Mouse (Mus musculus): ENCODE data around the gene Gm8267.
"Not testable (repeated sequence)": the region's sequence is repeated elsewhere in the genome, so short reads cannot be mapped to it uniquely, and the experiment has no call there.

Gene Gm8267

DNA sequence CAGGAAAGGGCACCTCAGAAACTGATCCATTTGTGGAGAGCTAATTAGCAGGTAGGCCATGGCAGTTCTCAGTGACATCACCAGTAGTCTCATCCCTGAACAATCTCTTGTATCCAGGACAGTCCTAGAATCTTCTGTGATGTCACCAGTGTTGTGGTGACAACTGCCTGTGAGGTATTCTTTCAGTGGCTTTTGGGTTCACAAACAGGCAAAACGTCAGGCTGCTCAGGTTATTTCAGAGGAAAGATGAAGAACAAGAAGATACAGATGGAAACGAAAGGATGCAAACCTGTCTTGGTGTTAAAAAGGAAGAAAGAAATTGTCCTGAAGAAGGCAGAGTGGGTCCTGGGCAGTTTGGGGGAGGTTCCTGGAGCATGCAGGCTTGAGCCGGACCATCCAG, at the start of gene Gm8267:
Gm8267 (minus strand) TSS at position 101 of the 400 bp plus-strand sequence.
- DNase-seq, result no peak

DNA sequence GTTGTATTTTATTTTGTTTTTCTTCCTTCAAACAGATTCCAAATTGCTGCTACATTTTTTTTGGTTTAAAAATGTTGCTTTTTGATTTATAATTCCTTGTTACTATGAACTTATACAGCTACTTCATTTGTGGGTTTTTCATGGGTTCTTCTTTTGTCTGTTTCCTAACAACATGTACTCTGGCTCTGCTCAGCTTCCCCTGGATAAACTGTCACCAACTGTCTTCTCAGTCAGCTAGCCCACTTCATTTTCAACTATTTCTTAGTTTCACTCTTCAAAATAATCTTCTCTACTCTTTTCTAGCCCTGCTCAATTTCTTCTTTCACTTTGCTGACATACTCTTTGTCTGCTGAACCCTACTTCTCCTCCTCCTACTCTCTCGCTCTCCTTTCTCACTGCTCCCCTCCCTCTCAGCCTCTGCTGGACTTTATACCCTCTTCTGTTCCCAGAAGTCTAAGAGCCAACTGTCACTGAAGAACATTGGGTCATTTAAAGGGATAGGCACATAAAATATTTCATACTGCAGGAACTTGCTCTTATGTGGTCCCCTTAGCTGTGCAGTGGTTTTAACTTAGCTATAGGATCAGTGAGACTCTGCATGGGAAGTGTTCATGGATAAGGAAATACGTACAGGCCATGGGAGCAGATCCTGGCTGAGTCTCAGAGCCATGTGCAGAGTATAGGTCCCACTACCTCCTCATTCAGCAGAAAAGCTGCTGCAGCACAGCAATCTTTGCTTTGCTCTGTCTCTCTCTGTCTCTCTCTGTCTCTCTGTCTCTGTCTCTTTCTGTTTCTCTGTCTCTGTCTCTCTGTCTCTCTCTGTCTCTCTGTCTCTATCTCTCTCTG, 39.6 kb upstream of the Gm8267 start:
- not testable (repeated sequence) for DNase-seq

DNA sequence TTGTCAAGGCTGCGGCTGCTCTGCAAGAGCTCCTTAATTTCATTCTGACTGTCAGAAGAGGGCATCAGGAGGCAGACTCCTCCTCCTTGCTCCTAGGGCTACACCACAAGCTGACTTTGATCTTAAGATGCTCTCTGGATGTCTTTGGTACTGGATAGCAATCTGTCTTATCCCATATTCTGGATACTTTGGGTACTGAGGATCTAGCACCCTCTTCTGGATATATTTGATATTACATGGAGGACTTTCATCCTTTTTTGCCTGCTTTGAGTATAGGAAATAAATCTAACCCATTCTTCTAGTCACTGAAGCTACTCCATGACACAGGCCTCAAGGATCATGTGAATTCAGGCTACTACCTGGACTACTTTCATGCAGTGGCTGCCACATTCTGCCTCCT, 7.4 kb downstream of the Gm8267 start:
- DNase-seq, result peak in 1 of 2 experiments; percentile 0

DNA sequence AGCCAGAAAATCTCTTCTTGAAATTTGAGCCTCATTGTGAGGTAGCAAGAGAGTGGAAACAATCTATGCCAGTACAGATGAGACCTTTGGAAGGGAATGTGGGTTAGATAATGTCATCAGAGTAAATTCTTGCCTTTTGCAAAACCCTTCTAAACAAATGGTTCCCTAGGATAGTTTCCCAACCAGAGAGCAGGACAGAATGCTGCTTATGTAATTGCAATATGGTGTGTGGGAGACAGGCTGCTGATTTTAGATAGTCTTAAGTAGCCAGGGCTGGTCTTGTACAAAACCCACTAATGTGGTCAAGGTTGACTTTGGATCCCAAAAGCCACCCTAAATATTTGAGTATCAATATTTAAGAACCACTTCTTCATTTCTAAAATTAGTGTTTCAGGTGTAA, 19.4 kb downstream of the Gm8267 start:
- not testable (repeated sequence) for DNase-seq

DNA sequence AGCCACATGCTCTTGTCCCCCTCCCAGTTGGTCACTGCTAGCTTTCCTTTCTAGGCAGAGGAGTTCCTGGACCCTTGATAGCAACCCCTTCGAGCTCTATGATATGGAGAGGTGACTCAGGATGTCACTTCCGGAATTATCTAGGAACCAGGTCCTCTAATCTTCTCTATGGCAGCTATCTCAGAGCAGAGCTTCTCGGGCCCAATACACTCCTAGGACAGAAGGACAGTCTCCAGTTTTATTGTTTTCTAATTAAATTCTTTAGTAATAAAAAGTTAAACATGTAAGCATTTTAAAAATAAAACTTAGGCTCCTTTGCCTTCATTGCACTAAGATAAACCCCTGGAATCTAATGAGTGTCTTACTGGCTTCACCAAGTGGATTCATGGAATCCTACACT, 43.8 kb downstream of the Gm8267 start, which contains the start of gene Gm8257:
Gm8257 (minus strand) TSS at position 101 of the 400 bp plus-strand sequence.
- DNase-seq, result not testable (repeated sequence)
